Mouse (Mus musculus): Measurements from ENCODE around the gene Rtn1. TPM values are rescaled to one million over a fixed set of nuclear protein-coding genes. Genes with fewer than 3 reads are reported as not detected.
"Not testable (repeated sequence)": the region's sequence is repeated elsewhere in the genome, so short reads cannot be mapped to it uniquely, and the experiment has no call there.

The Rtn1 gene
- polyA plus RNA-seq, 1 experiment: 4.5 TPM

GRCm38 (mm10) chr12:72296552-72296951, 112.3 kb downstream of the Rtn1 start:
- DNase-seq (ENCODE audit: low read depth in 1 of 2, low spot score in 2 of 2): no peak
- Histone ChIP-seq H3K4me1 (ENCODE audit: control insufficient read depth, insufficient read depth, insufficient read length) (no peaks in the 10 kb centered on the region), H3K4me3 (ENCODE audit: extremely low read depth, insufficient read depth, insufficient read length) (no peak overlapping the region), H3K36me3 (ENCODE audit: control insufficient read depth, insufficient read depth, low read length) (no peaks in the 10 kb centered on the region), H3K27me3 (ENCODE audit: control insufficient read depth, insufficient read depth, low read length) (no peaks in the 10 kb centered on the region), H3K27ac (ENCODE audit: insufficient read depth, low read length) (no peak overlapping the region)
- no peak for TF ChIP-seq POLR2A (IDR thresholded peaks at IDR 0.05; ENCODE audit: low read depth, low read length)
- TF ChIP-seq CTCF (IDR thresholded peaks at IDR 0.05; ENCODE audit: extremely low read depth, insufficient read depth, insufficient read length, insufficient replicate concordance): no peak
- 87% methylated on average over 5 of the region's 5 CpGs for WGBS

GRCm38 (mm10) chr12:72293185-72293584, 115.7 kb downstream of the Rtn1 start:
- not testable (repeated sequence) for DNase-seq (ENCODE audit: low read depth in 1 of 2, low spot score in 2 of 2); H3K27ac ChIP-seq (ENCODE audit: insufficient read depth, low read length); H3K4me1 ChIP-seq (ENCODE audit: control insufficient read depth, insufficient read depth, insufficient read length); H3K36me3 ChIP-seq (ENCODE audit: control insufficient read depth, insufficient read depth, low read length); H3K27me3 ChIP-seq (ENCODE audit: control insufficient read depth, insufficient read depth, low read length); H3K4me3 ChIP-seq (ENCODE audit: extremely low read depth, insufficient read depth, insufficient read length)
- WGBS: 90% methylated on average over 3 of the region's 3 CpGs

- Histone ChIP-seq H3K27ac (ENCODE audit: insufficient read depth, low read length) (no peak overlapping the region), H3K4me3 (ENCODE audit: extremely low read depth, insufficient read depth, insufficient read length) (no peak overlapping the region), H3K27me3 (ENCODE audit: control insufficient read depth, insufficient read depth, low read length) (no peaks in the 10 kb centered on the region), H3K4me1 (ENCODE audit: control insufficient read depth, insufficient read depth, insufficient read length) (no peaks in the 10 kb centered on the region), H3K36me3 (ENCODE audit: control insufficient read depth, insufficient read depth, low read length) (no peaks in the 10 kb centered on the region)
- DNase-seq (ENCODE audit: low read depth in 1 of 2, low spot score in 2 of 2): no peak
- no peak for TF ChIP-seq POLR2A (IDR thresholded peaks at IDR 0.05; ENCODE audit: low read depth, low read length)
- no peak for TF ChIP-seq CTCF (IDR thresholded peaks at IDR 0.05; ENCODE audit: extremely low read depth, insufficient read depth, insufficient read length, insufficient replicate concordance)
- 63% methylated on average over 2 of the region's 2 CpGs for WGBS
These were observed 116.3 kb downstream of the Rtn1 start for GRCm38 (mm10) chr12:72292566-72292965.

- WGBS: 90% methylated on average over 4 of the region's 4 CpGs
- TF ChIP-seq CTCF (IDR thresholded peaks at IDR 0.05; ENCODE audit: extremely low read depth, insufficient read depth, insufficient read length, insufficient replicate concordance) (no peak), POLR2A (IDR thresholded peaks at IDR 0.05; ENCODE audit: low read depth, low read length) (no peak)
- no peak overlapping the region for H3K27ac ChIP-seq (ENCODE audit: insufficient read depth, low read length)
- H3K4me3 ChIP-seq (ENCODE audit: extremely low read depth, insufficient read depth, insufficient read length): no peak overlapping the region
- H3K36me3 ChIP-seq (ENCODE audit: control insufficient read depth, insufficient read depth, low read length): no peaks in the 10 kb centered on the region
- H3K27me3 ChIP-seq (ENCODE audit: control insufficient read depth, insufficient read depth, low read length): no peaks in the 10 kb centered on the region
- no peaks in the 10 kb centered on the region for H3K4me1 ChIP-seq (ENCODE audit: control insufficient read depth, insufficient read depth, insufficient read length)
- DNase-seq (ENCODE audit: low read depth in 1 of 2, low spot score in 2 of 2): no peak
These were observed 117.6 kb downstream of the Rtn1 start for GRCm38 (mm10) chr12:72291266-72291665.

- TF ChIP-seq CTCF (IDR thresholded peaks at IDR 0.05; ENCODE audit: extremely low read depth, insufficient read depth, insufficient read length, insufficient replicate concordance): no peak
- TF ChIP-seq POLR2A (IDR thresholded peaks at IDR 0.05; ENCODE audit: low read depth, low read length): no peak
- Histone ChIP-seq H3K4me1 (ENCODE audit: control insufficient read depth, insufficient read depth, insufficient read length) (no peaks in the 10 kb centered on the region), H3K27me3 (ENCODE audit: control insufficient read depth, insufficient read depth, low read length) (no peaks in the 10 kb centered on the region), H3K27ac (ENCODE audit: insufficient read depth, low read length) (no peak overlapping the region), H3K36me3 (ENCODE audit: control insufficient read depth, insufficient read depth, low read length) (no peaks in the 10 kb centered on the region), H3K4me3 (ENCODE audit: extremely low read depth, insufficient read depth, insufficient read length) (no peak overlapping the region)
- WGBS: 76% methylated on average over 3 of the region's 3 CpGs
- DNase-seq (ENCODE audit: low read depth in 1 of 2, low spot score in 2 of 2): no peak
These were observed 120.6 kb downstream of the Rtn1 start for GRCm38 (mm10) chr12:72288215-72288614.

GRCm38 (mm10) chr12:72287332-72288004, 121.4 kb downstream of the Rtn1 start:
- WGBS: 81% methylated on average over 4 of the region's 4 CpGs

More at GRCm38 (mm10) chr12:72287332-72288004, 121.4 kb downstream of the Rtn1 start:
- Histone ChIP-seq H3K4me1 (ENCODE audit: control insufficient read depth, insufficient read depth, insufficient read length) (no peaks in the 10 kb centered on the region), H3K36me3 (ENCODE audit: control insufficient read depth, insufficient read depth, low read length) (no peaks in the 10 kb centered on the region), H3K27ac (ENCODE audit: insufficient read depth, low read length) (no peak overlapping the region), H3K4me3 (ENCODE audit: extremely low read depth, insufficient read depth, insufficient read length) (no peak overlapping the region), H3K27me3 (ENCODE audit: control insufficient read depth, insufficient read depth, low read length) (no peaks in the 10 kb centered on the region)
- TF ChIP-seq POLR2A (IDR thresholded peaks at IDR 0.05; ENCODE audit: low read depth, low read length): no peak
- TF ChIP-seq CTCF (IDR thresholded peaks at IDR 0.05; ENCODE audit: extremely low read depth, insufficient read depth, insufficient read length, insufficient replicate concordance): no peak
- no peak for DNase-seq (ENCODE audit: low read depth in 1 of 2, low spot score in 2 of 2)

Data from spleen, adult 2 months (tissue).